Mouse (Mus musculus) kidney, adult 2 months (tissue): ENCODE results near the gene Crebbp.

Source experiments
- CTCF ChIP-seq: fragments of 200-500 bp; conservative IDR thresholded peaks from 2 replicates; pipeline ENCODE4 v1.5.1; 2011; ENCODE audit warnings: low read depth, mild to moderate bottlenecking, control low read depth, low read length, moderate library complexity, mixed read lengths; ENCODE audit not compliant: insufficient read depth, insufficient read length
- POLR2A ChIP-seq: fragments of 200-500 bp; IDR thresholded peaks from one replicate; pipeline ENCODE4 v1.6.1; 2011; ENCODE audit warnings: low read depth, low read length, control low read depth

- TF ChIP-seq CTCF (no peak), POLR2A (no peak)
These were observed 80.0 kb downstream of the Crebbp start for GRCm38 (mm10) chr16:4133754-4134153.
